Mouse (Mus musculus) retina, postnatal 1 day (tissue): Measurements from ENCODE around the gene Egfl8.
A peak's percentile ranks its signal among the peaks of the same experiment; 100 is the strongest.

Source experiments
- DNase-seq: peaks from one replicate; pipeline ENCODE4 v3.0.0-alpha.2; 2012

Gene Egfl8

GRCm38 (mm10) chr17:34627093-34627942, 11.5 kb upstream of the Egfl8 start:
- DNase-seq, result peak; percentile 97

GRCm38 (mm10) chr17:34626773-34627092, 11.0 kb upstream of the Egfl8 start:
- peak; percentile 82 for DNase-seq

DNA sequence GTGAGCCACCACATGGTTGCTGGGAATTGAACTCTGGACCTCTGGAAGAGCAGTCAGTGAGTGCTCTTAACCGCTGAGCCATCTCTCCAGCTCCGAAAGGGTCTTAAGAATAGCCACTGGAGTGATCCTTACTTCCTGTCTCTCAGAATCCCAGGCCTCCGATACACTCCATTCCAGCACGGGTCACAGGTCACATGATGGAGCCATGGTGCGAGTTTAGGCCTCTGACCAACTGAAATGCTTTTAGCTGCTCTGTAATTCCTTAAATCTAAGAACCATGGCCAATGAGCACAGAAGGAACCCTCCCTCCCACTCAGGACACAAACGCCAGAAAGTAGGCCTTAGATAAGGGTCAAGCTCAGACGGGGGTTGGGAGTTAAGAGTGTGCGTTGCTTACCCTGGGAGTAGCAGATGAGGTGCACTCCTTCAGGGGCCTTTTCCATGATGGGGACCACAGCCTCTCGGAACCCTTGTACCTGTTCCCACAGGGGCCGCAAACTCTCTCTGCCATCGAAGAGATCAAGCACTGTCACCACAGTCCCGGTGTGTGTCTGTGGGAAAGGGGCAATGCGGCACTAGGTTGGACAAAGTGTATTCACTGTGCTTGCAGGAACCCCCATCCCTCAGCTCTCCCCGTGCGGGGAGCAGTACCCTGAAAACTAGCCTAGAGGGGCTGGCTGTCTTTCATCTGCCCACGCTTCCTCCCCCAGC, 10.4 kb upstream of the Egfl8 start:
- DNase-seq, result no peak

DNA sequence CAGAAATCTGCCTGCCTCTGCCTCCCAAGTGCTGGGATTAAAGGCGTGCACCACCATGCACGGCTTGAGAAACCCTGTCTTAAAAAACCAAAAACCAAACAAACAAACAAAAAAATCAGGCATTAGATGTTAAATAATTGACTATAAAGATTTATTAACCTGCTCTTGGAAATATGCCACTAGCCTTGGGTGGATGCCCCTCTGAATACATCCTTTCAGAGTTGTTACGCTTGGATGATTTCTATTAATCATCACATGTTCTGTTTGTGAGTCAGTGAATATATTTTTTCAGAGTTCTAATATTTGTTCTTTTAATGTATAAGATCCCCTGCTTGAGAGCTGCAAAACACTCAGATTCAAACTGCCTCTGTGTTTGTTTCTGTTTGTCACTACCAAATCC, 9.2 kb upstream of the Egfl8 start:
- no peak for DNase-seq

GRCm38 (mm10) chr17:34623161-34623560, 7.4 kb upstream of the Egfl8 start:
- DNase-seq, result no peak

DNA sequence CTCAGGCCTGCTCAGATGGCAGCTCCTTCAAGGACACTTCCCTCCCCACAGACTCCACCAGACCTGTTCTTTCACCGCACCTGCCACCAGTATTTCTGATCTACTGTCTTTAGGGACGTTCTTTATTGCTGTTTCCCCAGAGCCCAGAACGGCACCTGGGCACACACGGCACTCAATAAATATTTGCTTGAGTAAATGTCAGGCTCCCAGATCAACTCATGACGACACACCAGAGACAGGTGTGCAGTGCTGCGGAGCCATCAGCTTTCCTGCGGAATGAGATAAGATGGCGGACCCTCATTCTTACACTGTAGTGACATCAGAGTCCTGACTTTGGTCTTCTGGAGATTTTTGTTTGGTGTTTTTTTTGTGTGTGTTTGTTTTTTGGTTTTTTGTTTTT, 5.2 kb upstream of the Egfl8 start:
- no peak for DNase-seq

DNA sequence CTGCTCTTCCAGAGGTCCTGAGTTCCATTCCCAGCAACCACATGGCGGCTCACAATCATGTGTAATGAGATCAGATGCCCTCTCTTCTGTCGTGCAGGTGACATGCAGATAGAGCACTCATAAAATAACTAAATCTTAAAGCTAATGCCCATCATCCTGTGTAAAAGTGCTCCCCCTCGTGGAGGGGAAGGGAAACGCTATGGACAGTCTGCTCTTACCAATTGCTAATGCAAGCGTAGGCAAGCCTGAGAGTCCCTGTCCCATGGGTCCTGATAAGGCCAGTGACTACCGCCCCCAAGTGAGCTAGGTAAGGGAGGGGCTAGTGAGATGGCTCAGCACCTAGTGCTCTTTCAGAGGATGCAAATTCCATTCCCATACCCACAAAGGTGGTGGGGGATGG, 3.2 kb upstream of the Egfl8 start:
- DNase-seq, result peak; percentile 84

DNA sequence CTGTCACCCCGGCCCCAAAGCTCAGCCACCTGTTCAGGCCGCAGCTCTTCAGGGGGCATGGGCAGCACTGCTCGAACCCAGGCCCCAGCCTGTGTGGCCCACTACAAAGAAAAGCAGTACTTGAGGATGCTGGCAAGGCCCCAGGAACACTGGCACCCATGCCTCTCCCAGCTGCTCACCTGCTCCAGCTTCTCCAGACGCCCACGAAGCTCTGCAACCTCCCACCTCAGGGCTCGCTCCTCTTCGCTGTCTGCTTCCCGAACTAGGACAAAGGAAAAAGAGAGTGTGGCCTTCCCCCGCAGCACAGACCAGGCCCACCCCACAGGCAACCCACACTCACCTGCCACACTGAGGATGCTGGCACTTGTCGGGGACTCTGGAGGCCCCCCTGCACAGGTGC, 1.9 kb downstream of the Egfl8 start:
- DNase-seq, result no peak

DNA sequence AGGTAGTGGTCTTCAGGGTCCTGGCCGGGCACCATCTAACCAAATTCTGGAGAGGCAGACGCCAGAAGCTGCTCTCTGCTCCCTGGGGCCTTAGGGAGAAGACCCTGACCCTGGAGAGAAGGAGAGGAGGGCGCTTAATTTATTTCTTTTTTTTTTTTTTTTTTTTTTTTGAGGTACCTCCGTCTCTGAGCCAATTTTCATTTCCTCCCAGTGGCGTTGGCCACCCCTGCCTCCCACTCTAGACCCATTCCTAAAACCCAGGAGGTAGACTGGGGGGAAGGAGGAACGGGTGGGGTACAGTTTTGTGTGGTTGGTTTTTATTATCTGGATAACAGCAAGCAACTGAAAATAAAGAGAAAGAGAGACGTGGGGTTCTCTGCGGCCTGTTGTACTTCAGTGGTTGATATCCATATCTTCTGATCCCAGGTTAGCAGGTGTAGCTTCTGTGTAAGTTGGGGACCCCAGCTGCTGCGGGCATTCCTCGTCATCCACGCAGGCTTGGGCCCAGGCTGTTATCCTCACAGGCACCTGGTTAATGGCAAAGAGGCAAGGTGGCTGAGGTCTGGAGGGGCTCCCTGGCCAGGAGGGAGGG, 2.6 kb downstream of the Egfl8 start:
- no peak for DNase-seq

DNA sequence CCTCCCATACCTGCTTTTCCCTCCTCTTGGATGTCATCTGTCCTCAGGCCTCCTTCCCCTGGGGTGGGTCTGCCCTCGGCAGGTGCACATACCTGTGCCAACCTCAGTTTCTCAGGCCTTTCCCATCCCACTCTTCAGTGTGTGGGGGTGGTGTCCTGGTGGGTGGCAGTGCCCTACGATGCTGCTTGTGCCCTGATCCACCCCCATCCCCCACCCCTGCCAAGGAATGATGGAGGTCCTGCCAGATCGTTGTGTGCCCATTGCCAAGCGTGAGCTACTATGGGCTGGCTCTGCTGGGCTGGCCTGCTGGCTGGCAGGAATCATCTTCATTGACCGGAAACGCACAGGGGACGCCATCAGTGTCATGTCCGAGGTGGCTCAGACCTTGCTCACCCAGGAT, 4.7 kb downstream of the Egfl8 start:
- no peak for DNase-seq

DNA sequence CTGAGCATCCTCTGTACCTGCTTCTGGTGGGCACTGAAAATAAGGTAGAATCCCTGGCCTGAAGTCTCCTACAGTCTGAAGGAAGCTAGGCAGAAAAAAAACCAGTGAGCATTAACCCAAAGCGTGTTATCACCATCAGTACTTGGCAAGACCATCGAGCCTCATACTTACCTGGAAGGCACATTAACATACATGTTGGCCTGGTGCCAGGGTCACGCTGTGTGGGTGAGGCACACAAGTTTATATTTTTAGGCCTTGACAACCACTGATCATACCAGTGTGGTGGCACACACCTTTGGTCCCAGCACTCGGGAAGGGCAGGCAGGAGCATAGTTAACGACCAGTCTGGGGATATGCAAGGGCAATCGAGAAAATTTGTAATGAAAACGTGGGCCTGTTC, 7.8 kb downstream of the Egfl8 start:
- DNase-seq, result no peak

- DNase-seq, result no peak
These were observed 9.4 kb downstream of the Egfl8 start for GRCm38 (mm10) chr17:34606186-34607039.

DNA sequence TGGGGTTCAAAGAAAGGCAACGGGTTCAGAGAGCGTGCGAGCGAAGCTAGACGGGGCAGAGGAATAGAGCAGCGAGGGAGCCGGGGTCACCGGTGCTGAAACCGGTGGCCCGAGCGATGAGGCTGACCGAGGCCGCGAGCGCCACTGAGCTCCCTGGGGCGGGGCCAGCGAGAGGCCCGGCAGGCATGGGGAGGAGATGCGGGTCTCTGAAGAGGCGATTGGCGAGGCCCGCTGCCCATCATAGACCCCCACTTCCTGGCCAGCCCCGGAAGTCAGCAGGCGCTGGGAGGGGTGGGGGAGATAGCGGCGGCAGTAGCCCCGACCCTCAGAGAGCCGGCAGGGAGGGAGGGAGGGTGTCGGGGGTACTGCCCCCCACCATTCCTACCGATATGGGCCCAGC, 10.2 kb downstream of the Egfl8 start:
- peak; percentile 97 for DNase-seq

GRCm38 (mm10) chr17:34604511-34605237, 11.1 kb downstream of the Egfl8 start:
- no peak for DNase-seq

DNA sequence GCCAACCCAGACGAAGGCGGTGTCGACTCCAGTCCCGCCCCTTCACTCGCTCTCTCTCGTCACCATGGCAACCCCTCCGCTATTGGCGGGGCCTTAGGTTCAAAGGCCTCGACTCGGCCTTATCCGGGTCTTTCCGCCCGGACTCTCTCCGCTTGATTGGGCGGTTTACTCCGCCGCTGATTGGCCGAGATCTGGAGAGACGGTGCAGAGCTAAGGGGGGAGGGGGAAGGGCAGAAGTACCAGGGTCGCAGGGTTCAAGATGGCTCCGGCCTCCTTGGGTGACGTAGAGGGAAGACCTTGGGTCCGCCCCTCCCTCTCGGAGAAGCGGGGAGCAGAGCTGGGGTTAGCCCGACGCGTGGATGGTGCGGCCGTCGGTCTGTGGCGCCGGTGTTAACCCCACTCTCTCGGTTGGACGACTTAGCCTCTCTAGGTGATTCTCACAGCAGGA, 11.7 kb downstream of the Egfl8 start, which contains the start of gene Agpat1:
Gene Agpat1 (plus strand): TSS at position 202 of the 448 bp plus-strand sequence.
- peak; percentile 100 for DNase-seq

DNA sequence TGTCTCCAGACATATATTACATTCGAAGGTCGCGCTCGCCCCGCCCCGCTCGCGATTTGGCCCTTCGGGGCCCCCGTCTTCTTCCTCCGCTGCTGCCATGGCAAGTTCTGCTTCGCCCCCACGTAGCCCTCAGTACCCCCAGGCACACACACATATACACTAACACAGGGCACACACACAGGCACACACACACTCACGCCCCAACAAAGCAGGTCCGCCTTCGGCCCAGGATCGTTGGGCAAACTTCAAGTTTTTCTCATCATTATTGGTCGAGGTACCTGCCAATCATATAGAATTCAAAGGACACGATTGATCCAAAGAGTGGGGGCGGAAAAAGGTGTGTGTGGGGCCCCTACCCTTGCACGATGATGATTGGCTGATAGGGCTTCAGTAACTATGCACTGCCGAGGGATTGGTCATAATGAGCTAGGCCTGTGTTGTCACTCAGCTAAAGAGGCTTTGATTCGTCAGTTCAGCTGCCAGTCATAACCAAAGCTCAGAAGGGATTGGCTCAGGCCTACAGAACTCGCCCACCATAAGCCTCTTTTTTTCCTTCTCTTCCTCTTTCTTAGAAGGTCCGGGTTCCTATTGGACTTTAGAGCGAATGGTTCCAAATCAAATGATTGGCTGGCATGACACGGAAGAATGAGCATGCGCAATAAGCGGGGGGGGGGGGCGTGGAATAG, 12.3 kb downstream of the Egfl8 start, which contains the start of gene Rnf5:
Gene Rnf5 (minus strand): TSS at position 316 of the 686 bp plus-strand sequence.
- peak; percentile 100 for DNase-seq

GRCm38 (mm10) chr17:34601796-34602195, 14.0 kb downstream of the Egfl8 start:
- DNase-seq, result no peak

DNA sequence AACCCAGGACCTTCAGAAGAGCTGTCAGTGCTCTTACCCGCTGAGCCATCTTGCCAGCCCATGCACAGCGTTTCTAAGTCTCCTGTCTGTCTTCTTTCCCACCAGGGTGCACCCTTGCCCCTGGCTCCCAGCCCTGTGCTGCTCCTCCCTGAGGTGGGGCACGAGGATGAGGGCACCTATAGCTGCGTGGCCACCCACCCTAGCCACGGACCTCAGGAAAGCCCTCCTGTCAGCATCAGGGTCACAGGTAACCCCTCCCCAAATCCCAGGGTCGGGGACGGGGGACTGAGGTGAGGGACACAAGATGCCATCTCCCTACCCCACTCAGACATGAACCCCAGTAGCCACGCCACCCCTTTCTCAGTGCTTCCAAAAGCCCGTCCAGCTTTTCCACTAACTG, 15.9 kb downstream of the Egfl8 start:
- DNase-seq, result no peak

- DNase-seq, result no peak
These were observed 18.1 kb downstream of the Egfl8 start, which contains the start of gene Ager for GRCm38 (mm10) chr17:34597566-34598095. TSS of gene Ager (plus strand) at chr17:34597862.

DNA sequence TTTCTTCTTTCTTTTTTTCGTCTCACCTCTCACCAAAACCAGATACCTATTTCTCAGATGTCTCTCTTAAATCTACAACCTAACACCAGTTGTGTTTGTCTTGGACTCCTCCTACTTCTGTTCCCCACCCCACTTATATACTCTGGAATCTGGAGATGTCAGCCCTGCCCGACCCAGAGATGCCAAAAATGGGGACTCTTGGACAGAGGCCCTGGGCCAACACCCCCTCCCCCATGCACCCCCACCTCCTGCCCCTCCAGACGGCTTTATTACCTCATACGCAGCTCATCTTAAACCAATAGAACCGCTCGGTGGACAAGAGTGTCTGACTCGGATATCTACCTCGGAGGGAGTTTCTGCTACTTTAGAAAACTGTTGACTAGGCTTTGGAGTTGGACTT, 19.7 kb downstream of the Egfl8 start:
- no peak for DNase-seq
